Mouse (Mus musculus): ENCODE data around the gene Eipr1. TPM values are rescaled to one million over a fixed set of nuclear protein-coding genes. Genes with fewer than 3 reads are reported as not detected.

The Eipr1 gene
- polyA plus RNA-seq, 1 experiment from 2014 or later = 37.7 TPM

DNA sequence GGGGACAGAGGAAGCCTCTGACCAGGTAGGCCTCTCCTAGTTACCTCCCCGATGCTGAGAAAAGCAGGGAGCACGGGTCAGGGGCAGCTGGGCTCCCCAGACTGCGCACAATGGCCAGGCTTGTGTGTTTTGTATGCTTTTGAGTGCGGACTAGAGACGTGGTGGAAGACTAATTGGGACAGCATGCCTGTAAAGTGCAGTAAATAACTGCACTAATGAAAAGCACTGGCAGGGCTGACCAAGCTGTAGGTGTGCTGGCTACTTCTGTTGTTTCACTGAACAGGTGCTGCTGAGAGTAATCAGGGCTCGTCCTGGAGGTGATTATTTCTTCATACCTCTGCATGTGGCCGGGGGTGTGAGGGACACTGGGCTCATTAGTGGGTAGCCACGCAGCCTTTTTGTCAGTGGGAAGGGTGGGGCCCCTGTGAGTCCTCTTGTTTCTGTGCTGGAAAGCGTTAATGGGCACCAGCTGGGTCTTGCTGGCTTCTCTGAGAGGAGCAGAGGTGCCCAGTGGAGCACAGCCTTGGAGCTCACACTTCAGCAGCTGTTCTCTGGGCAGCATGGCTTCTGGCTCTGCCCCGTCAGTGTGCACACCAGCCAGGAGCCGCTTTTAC is 48.3 kb downstream of the Eipr1 start:
- peak overlapping the region; percentile 7; the same call in 1 of the 2 replicates for H3K4me2 ChIP-seq (ENCODE audit: low read depth, severe bottlenecking)
- peak overlapping the region; percentile 75 for H3K27ac ChIP-seq (replicated peaks; ENCODE audit: low read depth, low read length)
- H3K4me3 ChIP-seq (ENCODE audit: low read depth, low read length) = no peak overlapping the region
- H3K9ac ChIP-seq (ENCODE audit: low read length) = no peak overlapping the region
- ATAC-seq (ENCODE audit: insufficient number of reproducible peaks, low FRiP score, low TSS enrichment, low read depth) (peak; percentile 83), DNase-seq (ENCODE audit: low spot score) (peak; percentile 83)
- H3K4me1 ChIP-seq (ENCODE audit: control insufficient read depth, insufficient read depth, low read length) = peaks cover 15% of the 10 kb centered on the region
- 20% methylated on average over 11 of the region's 11 CpGs for WGBS
- H3K27me3 ChIP-seq (ENCODE audit: control insufficient read depth, insufficient read depth, low read length) = no peaks in the 10 kb centered on the region
- H3K36me3 ChIP-seq (ENCODE audit: control insufficient read depth, insufficient read depth, low read length) = no peaks in the 10 kb centered on the region
- no peaks in the 10 kb centered on the region; the same call in 1 of the 2 replicates for H3K9me3 ChIP-seq (ENCODE audit: control insufficient read depth, low read length)

DNA sequence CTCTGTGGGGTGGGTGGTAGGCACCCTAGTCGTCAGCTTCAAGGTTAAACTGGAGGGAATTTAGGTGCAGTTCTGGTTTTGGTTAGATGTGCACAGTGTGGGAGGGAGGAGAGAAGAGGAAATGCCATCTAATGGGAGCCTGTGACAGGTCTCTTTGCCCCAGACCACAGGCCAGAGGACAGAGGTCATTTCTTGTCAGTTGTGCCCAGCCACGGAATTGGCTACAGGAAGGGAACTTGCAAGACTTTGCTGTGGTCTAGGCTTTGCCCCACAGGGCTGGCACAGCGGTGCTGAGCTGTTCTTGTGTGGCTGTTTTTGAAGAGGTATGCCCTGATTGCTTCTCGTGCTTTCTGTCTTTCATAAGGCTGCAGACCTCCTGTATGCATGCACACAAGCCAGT is 48.8 kb downstream of the Eipr1 start:
- Histone ChIP-seq H3K9me3 (ENCODE audit: control insufficient read depth, low read length) (no peaks in the 10 kb centered on the region; the same call in 1 of the 2 replicates), H3K4me3 (ENCODE audit: low read depth, low read length) (no peak overlapping the region), H3K4me2 (ENCODE audit: low read depth, severe bottlenecking) (peak overlapping the region; percentile 7; the same call in 1 of the 2 replicates), H3K27ac (replicated peaks; ENCODE audit: low read depth, low read length) (peak overlapping the region; percentile 75), H3K9ac (ENCODE audit: low read length) (no peak overlapping the region), H3K4me1 (ENCODE audit: control insufficient read depth, insufficient read depth, low read length) (peaks cover 16% of the 10 kb centered on the region), H3K36me3 (ENCODE audit: control insufficient read depth, insufficient read depth, low read length) (no peaks in the 10 kb centered on the region), H3K27me3 (ENCODE audit: control insufficient read depth, insufficient read depth, low read length) (no peaks in the 10 kb centered on the region)
- ATAC-seq (ENCODE audit: insufficient number of reproducible peaks, low FRiP score, low TSS enrichment, low read depth) (peak; percentile 17; the same call in 1 of the 2 replicates), DNase-seq (ENCODE audit: low spot score) (peak; percentile 39)
- 29% methylated on average over 4 of the region's 4 CpGs for WGBS

DNA sequence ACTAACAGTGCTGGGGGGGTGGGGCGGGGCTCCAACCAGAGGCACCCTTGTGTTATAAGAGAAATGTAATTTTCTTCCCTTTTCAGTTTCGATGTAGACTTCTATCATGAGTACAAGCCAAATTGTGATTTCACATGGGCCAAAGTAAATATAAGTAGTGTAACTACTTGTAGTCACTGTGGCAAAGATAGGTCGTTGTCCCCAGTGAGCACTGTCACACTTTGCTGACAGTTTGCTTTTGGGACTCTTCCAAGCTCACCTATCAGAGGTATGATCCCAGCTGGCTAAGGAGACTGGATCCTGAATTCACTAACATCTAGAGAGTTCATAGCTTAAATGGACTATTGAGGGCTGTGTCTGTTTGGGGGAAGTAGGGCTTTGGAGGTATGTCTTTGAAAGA is 49.3 kb downstream of the Eipr1 start:
- DNase-seq (ENCODE audit: low spot score) = no peak
- no peaks in the 10 kb centered on the region for H3K27me3 ChIP-seq (ENCODE audit: control insufficient read depth, insufficient read depth, low read length)
- peaks cover 16% of the 10 kb centered on the region for H3K4me1 ChIP-seq (ENCODE audit: control insufficient read depth, insufficient read depth, low read length)
- WGBS = 91% methylated on average over 3 of the region's 3 CpGs
- H3K27ac ChIP-seq (replicated peaks; ENCODE audit: low read depth, low read length) = no peak overlapping the region
- no peak for ATAC-seq (ENCODE audit: insufficient number of reproducible peaks, low FRiP score, low TSS enrichment, low read depth)
- H3K9me3 ChIP-seq (ENCODE audit: control insufficient read depth, low read length) = no peaks in the 10 kb centered on the region; the same call in 1 of the 2 replicates
- no peak overlapping the region for H3K4me2 ChIP-seq (ENCODE audit: low read depth, severe bottlenecking)
- no peak overlapping the region for H3K4me3 ChIP-seq (ENCODE audit: low read depth, low read length)
- H3K9ac ChIP-seq (ENCODE audit: low read length) = no peak overlapping the region
- no peaks in the 10 kb centered on the region for H3K36me3 ChIP-seq (ENCODE audit: control insufficient read depth, insufficient read depth, low read length)

DNA sequence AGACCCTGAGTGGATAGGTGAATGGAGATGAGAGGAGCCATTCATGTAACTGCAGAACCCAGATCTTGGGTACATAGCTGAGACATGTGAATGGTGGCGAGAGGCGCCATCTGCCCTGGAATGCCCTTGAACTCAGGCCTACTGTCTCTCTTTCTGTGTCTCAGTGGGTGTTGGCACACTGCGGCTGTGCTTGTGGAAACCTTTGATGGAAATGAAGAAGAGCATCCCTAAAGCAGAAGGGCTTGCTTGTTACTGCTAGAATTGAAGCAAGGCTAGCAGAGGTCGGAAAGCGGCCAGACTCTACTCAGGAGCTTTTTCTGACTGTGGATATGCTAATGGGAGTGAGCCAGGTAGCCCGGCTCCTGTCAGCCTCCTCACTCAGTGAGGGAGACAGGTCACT is 50.1 kb downstream of the Eipr1 start:
- Histone ChIP-seq H3K27ac (replicated peaks; ENCODE audit: low read depth, low read length) (no peak overlapping the region), H3K4me1 (ENCODE audit: control insufficient read depth, insufficient read depth, low read length) (peaks cover 16% of the 10 kb centered on the region)

DNA sequence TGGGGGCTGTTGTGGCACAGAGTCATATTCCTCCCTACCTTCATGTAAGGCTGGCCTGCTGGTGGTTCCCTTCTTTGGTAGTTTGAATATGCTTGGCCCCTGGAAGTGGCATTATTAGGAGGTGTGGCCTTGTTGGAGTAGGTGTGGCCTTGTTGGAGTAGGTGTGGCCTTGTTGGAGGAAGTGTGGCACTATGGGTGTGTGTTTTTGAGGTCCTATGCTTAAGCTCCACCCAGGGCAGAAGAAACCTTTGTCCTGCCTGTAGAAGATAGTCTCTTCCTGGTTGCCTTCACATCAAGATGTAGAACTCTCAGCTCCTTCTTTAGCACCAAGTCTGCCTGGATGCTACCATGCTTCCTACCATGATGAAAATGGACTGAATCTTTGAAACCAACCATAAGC is 51.4 kb downstream of the Eipr1 start:
- DNase-seq (ENCODE audit: low spot score) (no peak), ATAC-seq (ENCODE audit: insufficient number of reproducible peaks, low FRiP score, low TSS enrichment, low read depth) (no peak)
- Histone ChIP-seq H3K4me1 (ENCODE audit: control insufficient read depth, insufficient read depth, low read length) (peaks cover 16% of the 10 kb centered on the region), H3K36me3 (ENCODE audit: control insufficient read depth, insufficient read depth, low read length) (no peaks in the 10 kb centered on the region), H3K4me3 (ENCODE audit: low read depth, low read length) (no peak overlapping the region), H3K27me3 (ENCODE audit: control insufficient read depth, insufficient read depth, low read length) (no peaks in the 10 kb centered on the region), H3K9ac (ENCODE audit: low read length) (no peak overlapping the region), H3K4me2 (ENCODE audit: low read depth, severe bottlenecking) (no peak overlapping the region), H3K27ac (replicated peaks; ENCODE audit: low read depth, low read length) (no peak overlapping the region), H3K9me3 (ENCODE audit: control insufficient read depth, low read length) (no peaks in the 10 kb centered on the region; the same call in 1 of the 2 replicates)

More for the DNA sequence above, 50.1 kb downstream of the Eipr1 start:
- H3K36me3 ChIP-seq (ENCODE audit: control insufficient read depth, insufficient read depth, low read length) = no peaks in the 10 kb centered on the region
- 85% methylated on average over 6 of the region's 6 CpGs for WGBS
- no peaks in the 10 kb centered on the region; the same call in 1 of the 2 replicates for H3K9me3 ChIP-seq (ENCODE audit: control insufficient read depth, low read length)
- no peak overlapping the region for H3K9ac ChIP-seq (ENCODE audit: low read length)
- H3K4me3 ChIP-seq (ENCODE audit: low read depth, low read length) = no peak overlapping the region
- no peak overlapping the region for H3K4me2 ChIP-seq (ENCODE audit: low read depth, severe bottlenecking)
- DNase-seq (ENCODE audit: low spot score) (no peak), ATAC-seq (ENCODE audit: insufficient number of reproducible peaks, low FRiP score, low TSS enrichment, low read depth) (no peak)
- H3K27me3 ChIP-seq (ENCODE audit: control insufficient read depth, insufficient read depth, low read length) = no peaks in the 10 kb centered on the region

DNA sequence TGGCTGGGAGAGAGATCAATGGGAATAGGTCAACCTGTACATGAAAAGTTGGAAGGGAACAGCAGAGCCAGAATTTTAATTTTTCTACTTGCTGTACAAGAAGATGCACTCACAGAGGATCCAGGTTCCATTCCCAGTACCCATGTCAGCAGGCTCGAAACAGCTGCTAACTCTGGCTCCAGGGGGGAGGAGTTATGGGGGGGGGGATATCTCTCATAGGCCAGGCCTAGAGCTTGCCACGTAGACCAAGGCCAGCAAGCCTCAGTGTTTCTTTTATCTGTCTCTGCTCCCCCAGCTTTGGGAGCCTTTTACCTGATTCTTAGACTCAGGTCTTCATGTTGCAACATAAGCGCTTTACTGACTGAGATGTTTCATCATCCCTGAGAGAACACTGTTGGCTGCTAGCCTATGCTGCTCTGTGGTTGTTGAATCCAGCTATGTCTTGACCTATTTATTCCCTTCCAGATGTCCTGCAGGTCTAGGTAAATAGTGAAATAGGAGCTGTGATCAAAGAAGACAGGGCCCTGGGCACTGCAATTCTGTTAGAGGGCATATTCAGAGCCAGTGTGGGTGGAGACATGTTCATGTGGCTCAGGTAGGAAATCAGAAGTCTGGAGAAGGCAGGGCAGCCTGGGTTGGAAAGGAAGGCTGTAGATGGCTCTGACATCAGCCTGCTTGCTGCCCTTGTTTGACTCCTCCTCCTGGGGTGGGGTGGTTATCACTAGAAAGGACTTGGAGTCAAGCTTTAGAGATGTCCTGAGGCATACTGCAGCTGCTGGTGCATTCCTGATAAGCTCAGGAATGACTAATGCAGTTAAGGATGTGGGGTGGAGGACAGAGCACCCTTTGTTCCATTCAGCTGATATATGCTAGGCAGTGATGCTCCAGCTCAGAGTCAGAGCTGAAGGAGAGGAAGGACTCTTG is 53.2 kb downstream of the Eipr1 start:
- H3K4me3 ChIP-seq (ENCODE audit: low read depth, low read length) = no peak overlapping the region
- H3K4me1 ChIP-seq (ENCODE audit: control insufficient read depth, insufficient read depth, low read length) = peaks cover 13% of the 10 kb centered on the region
- H3K36me3 ChIP-seq (ENCODE audit: control insufficient read depth, insufficient read depth, low read length) = no peaks in the 10 kb centered on the region
- DNase-seq (ENCODE audit: low spot score) (no peak), ATAC-seq (ENCODE audit: insufficient number of reproducible peaks, low FRiP score, low TSS enrichment, low read depth) (no peak)
- no peaks in the 10 kb centered on the region for H3K27me3 ChIP-seq (ENCODE audit: control insufficient read depth, insufficient read depth, low read length)
- H3K9me3 ChIP-seq (ENCODE audit: control insufficient read depth, low read length) = no peaks in the 10 kb centered on the region
- WGBS = 76% methylated on average over 3 of the region's 3 CpGs
- H3K9ac ChIP-seq (ENCODE audit: low read length) = no peak overlapping the region
- no peak overlapping the region for H3K4me2 ChIP-seq (ENCODE audit: low read depth, severe bottlenecking)
- H3K27ac ChIP-seq (replicated peaks; ENCODE audit: low read depth, low read length) = no peak overlapping the region

- DNase-seq (ENCODE audit: low spot score) = no peak
- H3K4me2 ChIP-seq (ENCODE audit: low read depth, severe bottlenecking) = no peak overlapping the region
- no peaks in the 10 kb centered on the region for H3K9me3 ChIP-seq (ENCODE audit: control insufficient read depth, low read length)
- no peaks in the 10 kb centered on the region for H3K36me3 ChIP-seq (ENCODE audit: control insufficient read depth, insufficient read depth, low read length)
- no peak for ATAC-seq (ENCODE audit: insufficient number of reproducible peaks, low FRiP score, low TSS enrichment, low read depth)
- no peaks in the 10 kb centered on the region for H3K27me3 ChIP-seq (ENCODE audit: control insufficient read depth, insufficient read depth, low read length)
- H3K9ac ChIP-seq (ENCODE audit: low read length) = no peak overlapping the region
- 84% methylated on average over 4 of the region's 4 CpGs for WGBS
- H3K4me1 ChIP-seq (ENCODE audit: control insufficient read depth, insufficient read depth, low read length) = peaks cover 3% of the 10 kb centered on the region; the same call in 1 of the 2 replicates
- H3K27ac ChIP-seq (replicated peaks; ENCODE audit: low read depth, low read length) = no peak overlapping the region
- no peak overlapping the region for H3K4me3 ChIP-seq (ENCODE audit: low read depth, low read length)
These were observed 57.3 kb downstream of the Eipr1 start for GRCm38 (mm10) chr12:28808786-28809375.

DNA sequence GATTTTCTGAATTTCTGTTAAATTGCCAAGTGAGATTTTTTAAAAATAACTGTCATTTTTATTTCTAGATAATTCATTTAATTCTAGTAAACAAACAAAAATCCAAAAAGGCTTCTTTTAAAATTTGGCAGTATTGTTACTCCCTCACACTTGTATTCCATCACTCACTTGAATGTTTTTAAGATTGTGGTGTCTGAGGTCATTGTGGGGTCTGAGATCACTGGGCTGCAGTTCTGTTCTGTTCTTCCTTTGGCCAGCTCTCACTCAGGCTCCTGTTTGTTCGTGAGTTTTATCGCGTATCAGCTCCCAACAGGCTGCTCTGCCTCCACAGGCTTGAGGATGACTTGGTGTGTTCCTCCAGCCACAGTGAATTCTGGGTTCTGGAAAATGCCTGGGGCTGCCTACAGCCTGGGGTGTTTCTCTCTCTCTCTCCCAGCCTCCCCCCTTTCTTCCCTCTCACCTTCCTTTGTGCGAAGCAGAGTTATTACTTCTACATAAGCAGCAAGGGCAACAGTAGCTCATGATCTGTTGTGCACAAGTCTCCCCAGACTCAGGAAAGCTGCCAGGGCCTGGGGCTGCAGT is 58.2 kb downstream of the Eipr1 start:
- H3K4me3 ChIP-seq (ENCODE audit: low read depth, low read length) = no peak overlapping the region
- no peaks in the 10 kb centered on the region for H3K36me3 ChIP-seq (ENCODE audit: control insufficient read depth, insufficient read depth, low read length)
- H3K9ac ChIP-seq (ENCODE audit: low read length) = no peak overlapping the region
- WGBS = 62% methylated on average over 4 of the region's 4 CpGs
- H3K4me2 ChIP-seq (ENCODE audit: low read depth, severe bottlenecking) = no peak overlapping the region
- no peak for ATAC-seq (ENCODE audit: insufficient number of reproducible peaks, low FRiP score, low TSS enrichment, low read depth)
- H3K27ac ChIP-seq (replicated peaks; ENCODE audit: low read depth, low read length) = no peak overlapping the region
- no peak for DNase-seq (ENCODE audit: low spot score)
- no peaks in the 10 kb centered on the region for H3K9me3 ChIP-seq (ENCODE audit: control insufficient read depth, low read length)
- H3K4me1 ChIP-seq (ENCODE audit: control insufficient read depth, insufficient read depth, low read length) = peaks cover 2% of the 10 kb centered on the region; the same call in 1 of the 2 replicates
- no peaks in the 10 kb centered on the region for H3K27me3 ChIP-seq (ENCODE audit: control insufficient read depth, insufficient read depth, low read length)
